Comparison of ENCODE assay signal across 28 mouse cellular contexts in genomic region chr6:25255762-25256161, GRCm38 (mm10).
A peak's percentile ranks its signal among the peaks of the same experiment; 100 is the strongest.
DNase-seq lines count a peak whose midpoint lies in the region; ATAC-seq and TF ChIP-seq lines count a peak whose summit lies in the region.
"Had no signal": no experiment of that assay in that cellular context is flagged by ENCODE, and none has a peak within 500 bp of the region (broad histone marks: within the 10 kb centered on the region; RNA-seq: fewer than 3 reads in every experiment).

No protein-coding gene starts in this region.

- DNase-seq in forebrain, postnatal 0 days: no peak
- peak; percentile 10 to 50 for DNase-seq in layer of hippocampus, adult 18-20 months (ENCODE audit: low spot score in 2 of 2)
- DNase-seq in layer of hippocampus, postnatal 36 days: no peak
- DNase-seq in midbrain, postnatal 0 days (ENCODE audit: low spot score): peak; percentile 25
- no peak for DNase-seq in urinary bladder, postnatal 14 days (ENCODE audit: low spot score)
- DNase-seq: adrenal gland, postnatal 25 days; B cell, adult 2 months; cerebellum, adult 11-12 months; heart, adult 2 months; heart, postnatal 4 days; kidney, adult 2 months; kidney, postnatal 36 days; lung, embryonic 14.5 days; lung, postnatal 14 days; midbrain, embryonic 14.5 days; right cerebral cortex, adult 18-20 months; spleen, adult 18-20 months; thymus, adult 18-20 months; thymus, postnatal 25 days had no signal

- H3K9me3 ChIP-seq in forebrain, embryonic 15.5 days: no peaks in the 10 kb centered on the region
- H3K9me3 ChIP-seq in forebrain, postnatal 0 days (ENCODE audit: low read length): no peaks in the 10 kb centered on the region
- no peaks in the 10 kb centered on the region for H3K9me3 ChIP-seq in midbrain, postnatal 0 days (ENCODE audit: low read length)
- H3K9me3 ChIP-seq in midbrain, embryonic 16.5 days (replicated peaks; ENCODE audit: control insufficient read depth, low read length, poor library complexity, severe bottlenecking): no peaks in the 10 kb centered on the region
- H3K9me3 ChIP-seq: heart, embryonic 12.5 days; hindbrain, embryonic 15.5 days; intestine, embryonic 15.5 days; limb, embryonic 12.5 days; liver, embryonic 15.5 days; neural tube, embryonic 12.5 days had no signal

- no peak overlapping the region for H3K9ac ChIP-seq in forebrain, embryonic 15.5 days (replicated peaks)
- H3K9ac ChIP-seq in forebrain, postnatal 0 days: no peak overlapping the region
- no peak overlapping the region for H3K9ac ChIP-seq in midbrain, postnatal 0 days (replicated peaks; ENCODE audit: low read length, poor library complexity, severe bottlenecking)
- H3K9ac ChIP-seq in midbrain, embryonic 16.5 days (ENCODE audit: low read depth, low read length): no peak overlapping the region
- H3K9ac ChIP-seq: heart, embryonic 12.5 days; hindbrain, embryonic 15.5 days; intestine, embryonic 15.5 days; limb, embryonic 12.5 days; liver, embryonic 15.5 days; lung, embryonic 14.5 days; neural tube, embryonic 12.5 days had no signal

- ATAC-seq in forebrain, embryonic 15.5 days (replicated peaks): peak; percentile 68; the same call in 1 of the 2 replicates
- no peak for ATAC-seq in forebrain, postnatal 0 days
- ATAC-seq in midbrain, postnatal 0 days (ENCODE audit: low FRiP score): no peak
- no peak for ATAC-seq in midbrain, embryonic 16.5 days
- ATAC-seq: intestine, embryonic 15.5 days had no signal

- TF ChIP-seq CTCF in forebrain, postnatal 0 days (IDR thresholded peaks at IDR 0.05; ENCODE audit: low read depth): no peak
- TF ChIP-seq CTCF in midbrain, postnatal 0 days (IDR thresholded peaks at IDR 0.05): no peak

- no peaks in the 10 kb centered on the region for H3K27me3 ChIP-seq in forebrain, embryonic 15.5 days
- no peaks in the 10 kb centered on the region for H3K27me3 ChIP-seq in forebrain, postnatal 0 days (ENCODE audit: insufficient read depth, low read length)
- H3K27me3 ChIP-seq in midbrain, postnatal 0 days (ENCODE audit: insufficient read depth, low read length): no peaks in the 10 kb centered on the region
- no peaks in the 10 kb centered on the region for H3K27me3 ChIP-seq in midbrain, embryonic 16.5 days (ENCODE audit: control insufficient read depth, insufficient read depth, low read depth, low read length)
- H3K27me3 ChIP-seq: heart, embryonic 12.5 days; hindbrain, embryonic 15.5 days; intestine, embryonic 15.5 days; limb, embryonic 12.5 days; liver, embryonic 15.5 days; neural tube, embryonic 12.5 days had no signal

- no peaks in the 10 kb centered on the region for H3K36me3 ChIP-seq in forebrain, embryonic 15.5 days
- no peaks in the 10 kb centered on the region for H3K36me3 ChIP-seq in forebrain, postnatal 0 days (ENCODE audit: insufficient read depth)
- no peaks in the 10 kb centered on the region for H3K36me3 ChIP-seq in midbrain, postnatal 0 days (ENCODE audit: insufficient read depth, low read length)
- no peaks in the 10 kb centered on the region for H3K36me3 ChIP-seq in midbrain, embryonic 16.5 days (ENCODE audit: control insufficient read depth, insufficient read depth, low read length)
- H3K36me3 ChIP-seq: heart, embryonic 12.5 days; hindbrain, embryonic 15.5 days; intestine, embryonic 15.5 days; limb, embryonic 12.5 days; liver, embryonic 15.5 days; neural tube, embryonic 12.5 days had no signal

- no peaks in the 10 kb centered on the region for H3K4me1 ChIP-seq in forebrain, embryonic 15.5 days
- no peaks in the 10 kb centered on the region for H3K4me1 ChIP-seq in forebrain, postnatal 0 days (ENCODE audit: insufficient read depth)
- no peaks in the 10 kb centered on the region for H3K4me1 ChIP-seq in midbrain, postnatal 0 days (ENCODE audit: insufficient read depth, low read length)
- H3K4me1 ChIP-seq in midbrain, embryonic 16.5 days (ENCODE audit: control insufficient read depth, insufficient read depth, low read length): no peaks in the 10 kb centered on the region
- H3K4me1 ChIP-seq: heart, embryonic 12.5 days; hindbrain, embryonic 15.5 days; intestine, embryonic 15.5 days; limb, embryonic 12.5 days; liver, embryonic 15.5 days; neural tube, embryonic 12.5 days had no signal

- H3K4me3 ChIP-seq in forebrain, embryonic 15.5 days: no peak overlapping the region
- no peak overlapping the region for H3K4me3 ChIP-seq in forebrain, postnatal 0 days (ENCODE audit: low read depth, low read length)
- H3K4me3 ChIP-seq in midbrain, postnatal 0 days (ENCODE audit: low read depth, low read length): no peak overlapping the region
- no peak overlapping the region for H3K4me3 ChIP-seq in midbrain, embryonic 16.5 days (ENCODE audit: low read depth, low read length)
- H3K4me3 ChIP-seq: erythroblast, embryonic 14.5 days; heart, adult 2 months; heart, embryonic 12.5 days; hindbrain, embryonic 15.5 days; intestine, embryonic 15.5 days; limb, embryonic 12.5 days; liver, embryonic 15.5 days; neural tube, embryonic 12.5 days had no signal

- 55% methylated on average over 2 of the region's 2 CpGs for WGBS in forebrain, embryonic 15.5 days
- WGBS in forebrain, postnatal 0 days: 68% methylated on average over 2 of the region's 2 CpGs
- 73% methylated on average over 2 of the region's 2 CpGs for WGBS in midbrain, postnatal 0 days
- 76% methylated on average over 2 of the region's 2 CpGs for WGBS in midbrain, embryonic 16.5 days

- H3K4me2 ChIP-seq in forebrain, embryonic 15.5 days (replicated peaks): no peak overlapping the region
- no peak overlapping the region for H3K4me2 ChIP-seq in forebrain, postnatal 0 days (ENCODE audit: low read depth)
- H3K4me2 ChIP-seq in midbrain, postnatal 0 days (ENCODE audit: low read depth, low read length, poor library complexity, severe bottlenecking): no peak overlapping the region
- no peak overlapping the region for H3K4me2 ChIP-seq in midbrain, embryonic 16.5 days (ENCODE audit: low read length)
- H3K4me2 ChIP-seq: heart, embryonic 12.5 days; hindbrain, embryonic 15.5 days; intestine, embryonic 15.5 days; limb, embryonic 12.5 days; liver, embryonic 15.5 days; lung, embryonic 14.5 days; neural tube, embryonic 12.5 days had no signal

- H3K27ac ChIP-seq in forebrain, embryonic 15.5 days (replicated peaks): 0 out of 2 replicates have a peak overlapping the region, but pooled peaks have one; percentile 42
- no peak overlapping the region for H3K27ac ChIP-seq in forebrain, postnatal 0 days (ENCODE audit: low read depth, low read length)
- H3K27ac ChIP-seq in midbrain, postnatal 0 days (ENCODE audit: low read depth, low read length): no peak overlapping the region
- H3K27ac ChIP-seq in midbrain, embryonic 16.5 days (ENCODE audit: low read length): no peak overlapping the region
- H3K27ac ChIP-seq: heart, adult 2 months; hindbrain, embryonic 15.5 days; intestine, embryonic 15.5 days; limb, embryonic 12.5 days; liver, embryonic 15.5 days; neural tube, embryonic 12.5 days had no signal

Comparison
In these comparisons a context has a peak if more than half of its experiments do, and no peak if none do; other contexts are left out.
1. DNase-seq: peak in layer of hippocampus, adult 18-20 months (2 of 2) and midbrain, postnatal 0 days (single experiment); none in forebrain, postnatal 0 days (single experiment), layer of hippocampus, postnatal 36 days (0 of 2) and urinary bladder, postnatal 14 days (single experiment).